Mouse (Mus musculus) ovary, postnatal 10 days (tissue): ENCODE results near the gene Tmem132d.

Source experiments
- DNase-seq: peaks from one replicate; pipeline ENCODE4 v3.0.0; 2022; ENCODE audit warnings: low spot score

Tmem132d gene

DNA sequence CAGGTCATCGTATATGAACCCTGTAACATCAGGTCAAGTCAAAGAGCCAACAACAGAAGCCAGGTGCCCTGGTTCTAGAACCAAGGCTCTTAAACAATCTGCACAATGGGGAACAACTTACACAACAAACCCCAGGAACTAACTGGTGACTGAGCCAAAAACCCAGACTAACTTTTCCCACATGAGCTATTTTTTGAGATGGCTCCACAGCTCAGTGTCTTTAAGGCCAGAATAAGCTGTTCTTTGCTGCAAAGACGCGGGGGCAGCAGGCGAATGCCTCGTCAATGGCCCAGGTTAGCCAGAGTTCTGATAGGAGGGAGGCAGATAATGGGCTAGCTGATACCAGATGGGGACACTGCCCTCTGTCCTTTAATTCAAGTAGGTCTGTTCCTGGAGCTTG lies 221.8 kb downstream of the Tmem132d start:
- no peak for DNase-seq

DNA sequence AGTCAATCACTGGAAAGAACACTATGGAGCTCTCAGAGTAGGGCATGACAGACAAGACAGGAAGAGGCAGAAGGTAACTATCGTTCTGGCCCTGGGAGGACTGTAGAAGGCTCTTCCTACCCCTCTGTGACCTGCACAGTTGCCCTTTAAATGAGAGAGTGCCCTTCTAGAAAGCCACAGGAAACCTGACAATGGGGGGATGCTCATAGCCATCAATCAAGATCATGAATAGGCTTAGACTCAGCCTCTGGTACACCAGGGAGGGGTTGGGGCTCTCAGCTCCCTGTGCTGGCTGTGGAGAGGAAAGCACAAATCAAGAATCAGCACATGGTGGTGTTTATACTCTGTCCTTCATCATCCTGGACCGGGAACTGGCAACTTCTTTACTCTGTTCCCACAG lies 227.2 kb downstream of the Tmem132d start:
- no peak for DNase-seq

DNA sequence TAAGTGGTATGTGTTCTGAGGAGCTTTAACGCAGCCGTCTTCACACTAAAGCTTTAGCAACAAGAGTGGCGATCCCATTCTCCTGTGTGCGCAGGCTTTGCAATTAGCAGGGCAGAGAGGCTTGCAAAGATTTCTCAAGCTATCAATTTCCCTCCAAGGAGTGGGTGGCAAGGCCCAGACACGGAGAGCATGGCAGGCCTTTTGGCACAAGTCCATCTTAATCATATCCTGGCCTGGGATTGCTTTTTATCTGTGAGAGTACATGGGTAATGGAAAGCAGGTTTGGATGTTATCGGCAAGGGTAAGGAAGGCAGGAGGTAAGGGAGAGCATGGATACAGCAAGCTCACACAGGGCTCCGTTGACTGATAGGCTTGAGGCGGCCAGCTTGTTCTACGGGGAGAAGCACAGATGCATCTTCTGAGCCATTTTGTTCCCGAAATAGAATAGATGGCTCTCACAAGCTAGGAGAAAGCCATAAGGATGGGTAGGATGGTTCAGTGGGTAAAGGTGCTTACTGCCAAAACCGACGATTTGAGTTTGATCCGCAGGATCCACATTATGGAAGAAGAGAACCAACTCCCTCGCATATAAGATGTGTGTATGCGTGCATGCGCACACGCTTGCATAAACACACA lies 228.1 kb downstream of the Tmem132d start:
- DNase-seq: no peak

DNA sequence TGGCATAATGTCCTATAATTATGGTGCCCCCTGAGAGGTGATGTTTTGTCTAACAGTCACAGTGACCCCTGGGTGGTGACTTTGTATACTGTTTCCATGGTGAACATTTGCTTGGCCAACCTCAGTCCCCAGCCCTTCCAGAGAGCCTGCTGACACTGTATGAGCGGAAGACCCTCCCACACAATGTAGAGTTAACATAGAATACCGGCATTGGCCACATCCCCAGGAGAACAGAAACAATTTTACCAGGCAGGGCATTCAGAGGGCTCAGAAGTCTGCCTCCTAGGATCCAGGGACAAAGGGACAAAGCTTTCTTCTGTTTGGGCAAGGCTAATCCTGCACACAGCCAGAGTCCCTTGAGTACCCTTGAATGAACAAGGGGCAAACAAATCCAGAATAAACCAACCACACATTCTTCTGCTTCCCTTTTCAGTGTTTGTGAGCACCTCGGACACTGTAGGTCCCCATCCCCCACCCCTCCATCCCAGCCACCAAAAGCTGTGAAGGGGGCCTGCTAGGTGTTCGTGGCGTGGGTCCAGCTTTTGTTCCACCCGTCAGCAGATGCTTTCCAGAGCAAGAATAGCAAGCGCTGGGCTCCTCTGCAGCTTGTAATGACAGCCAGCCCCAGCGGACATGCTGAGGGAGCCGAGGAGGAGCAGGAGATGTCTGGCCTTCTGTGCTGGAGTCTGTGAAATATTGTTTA lies 228.8 kb downstream of the Tmem132d start:
- DNase-seq: no peak

DNA sequence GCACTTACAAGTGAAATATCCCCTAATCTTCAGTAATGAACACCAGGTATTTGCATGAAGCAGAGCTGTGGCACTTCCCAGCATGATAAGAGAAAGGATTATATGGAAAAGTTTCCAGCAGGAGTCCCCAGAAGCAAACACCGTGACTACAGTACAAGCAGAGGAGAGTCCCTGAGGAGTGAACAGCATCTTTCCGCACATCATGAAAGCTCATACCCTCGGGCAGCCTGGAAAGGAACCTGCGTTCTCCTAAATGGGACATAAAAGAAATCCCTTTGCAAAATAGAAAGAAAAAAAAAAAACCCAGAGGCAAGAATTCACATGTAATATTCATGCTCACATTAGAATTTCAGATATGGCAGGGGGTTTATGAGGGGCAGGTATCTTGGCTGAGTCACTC lies 238.8 kb downstream of the Tmem132d start:
- DNase-seq: no peak

DNA sequence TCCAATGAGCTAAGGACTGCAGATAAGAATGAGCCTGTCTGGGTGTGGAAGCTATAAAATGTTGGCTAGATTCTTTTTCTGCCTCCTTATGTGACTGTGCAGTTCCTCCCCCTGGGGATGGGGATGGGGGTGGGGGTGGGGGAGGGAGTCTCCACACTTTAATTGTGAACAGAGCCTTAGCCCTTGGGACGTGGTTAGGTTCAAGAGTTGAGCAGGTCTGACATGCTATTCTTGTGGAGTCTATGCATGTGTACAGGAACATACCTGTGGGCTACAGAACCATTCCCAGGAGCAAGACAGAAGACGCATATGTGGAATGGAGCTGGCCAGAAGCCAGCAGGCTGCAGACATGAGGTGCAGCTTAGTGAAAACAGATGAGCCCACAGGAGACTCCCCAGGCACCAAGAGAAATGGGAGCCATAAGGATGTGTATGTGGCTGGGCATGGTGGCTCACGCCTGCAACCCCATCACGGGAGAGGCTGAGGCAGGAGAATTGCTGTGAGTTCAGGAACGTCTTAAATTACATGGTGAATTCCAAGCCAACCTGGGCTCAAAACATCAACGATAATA lies 240.3 kb downstream of the Tmem132d start:
- DNase-seq: no peak

DNA sequence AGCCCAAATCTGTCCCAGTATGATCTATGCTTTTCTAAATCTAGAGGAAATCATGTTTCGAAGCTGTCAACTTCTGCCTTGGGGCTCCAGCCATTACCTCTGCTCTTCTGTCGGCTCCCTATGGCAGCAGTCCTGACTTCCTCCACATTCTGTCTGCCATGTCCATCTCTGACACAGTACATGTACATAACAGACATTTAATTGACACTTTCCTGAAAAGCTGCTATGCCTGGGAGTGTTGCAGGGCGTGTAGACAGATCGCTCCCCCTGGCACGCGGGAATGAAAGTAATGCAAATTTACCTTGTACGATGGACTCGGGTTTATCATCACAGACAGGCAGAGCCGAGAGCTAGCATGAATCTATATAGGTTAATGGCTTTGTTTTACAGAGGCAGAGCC lies 241.2 kb downstream of the Tmem132d start:
- no peak for DNase-seq

DNA sequence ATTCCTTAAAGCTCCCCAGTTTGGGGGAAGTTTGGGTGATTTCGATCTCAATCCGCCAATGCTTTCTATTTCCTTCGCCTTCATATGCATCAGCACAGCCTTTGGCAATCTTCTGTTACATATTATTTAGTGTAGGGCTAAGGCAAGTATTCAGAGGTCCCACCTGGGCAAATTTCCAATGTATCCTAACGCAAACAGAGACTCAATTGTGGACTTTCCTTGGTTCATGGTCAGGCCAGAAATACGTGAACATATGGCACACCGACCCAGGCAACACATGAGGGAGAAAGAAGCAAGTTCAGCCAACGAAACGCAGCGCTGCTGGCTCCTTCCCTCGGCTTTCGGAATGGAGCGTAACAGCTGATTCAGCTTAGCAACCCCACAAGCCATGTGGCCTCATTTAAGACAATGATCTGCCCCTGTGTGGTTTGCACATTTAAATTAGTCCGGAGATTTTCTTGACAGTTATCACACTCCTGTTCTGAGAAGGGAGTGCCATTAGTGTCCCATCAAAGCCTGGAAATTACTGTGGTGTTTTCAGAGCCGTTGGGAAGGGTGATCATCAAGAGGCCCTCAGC lies 242.5 kb downstream of the Tmem132d start:
- DNase-seq: no peak

DNA sequence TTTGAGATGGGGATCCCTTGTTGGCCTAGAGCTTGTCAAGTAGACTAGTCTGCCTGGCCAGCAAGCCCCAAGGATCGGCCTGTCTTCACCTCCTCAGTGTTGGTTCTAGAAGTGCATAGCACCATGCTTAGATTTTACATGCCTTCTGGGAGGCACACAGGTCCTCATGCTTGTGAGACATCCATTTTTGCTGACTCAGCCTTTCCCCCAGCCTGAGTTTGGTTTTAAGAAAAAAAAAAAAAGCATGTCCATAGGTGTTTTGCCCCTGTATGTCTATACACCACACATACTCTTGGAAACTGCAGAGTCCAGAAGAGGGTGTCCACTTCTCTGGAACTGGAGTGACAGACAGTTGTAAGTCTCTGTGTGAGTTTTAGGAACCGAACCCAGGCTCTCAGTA lies 256.6 kb downstream of the Tmem132d start:
- DNase-seq: no peak

DNA sequence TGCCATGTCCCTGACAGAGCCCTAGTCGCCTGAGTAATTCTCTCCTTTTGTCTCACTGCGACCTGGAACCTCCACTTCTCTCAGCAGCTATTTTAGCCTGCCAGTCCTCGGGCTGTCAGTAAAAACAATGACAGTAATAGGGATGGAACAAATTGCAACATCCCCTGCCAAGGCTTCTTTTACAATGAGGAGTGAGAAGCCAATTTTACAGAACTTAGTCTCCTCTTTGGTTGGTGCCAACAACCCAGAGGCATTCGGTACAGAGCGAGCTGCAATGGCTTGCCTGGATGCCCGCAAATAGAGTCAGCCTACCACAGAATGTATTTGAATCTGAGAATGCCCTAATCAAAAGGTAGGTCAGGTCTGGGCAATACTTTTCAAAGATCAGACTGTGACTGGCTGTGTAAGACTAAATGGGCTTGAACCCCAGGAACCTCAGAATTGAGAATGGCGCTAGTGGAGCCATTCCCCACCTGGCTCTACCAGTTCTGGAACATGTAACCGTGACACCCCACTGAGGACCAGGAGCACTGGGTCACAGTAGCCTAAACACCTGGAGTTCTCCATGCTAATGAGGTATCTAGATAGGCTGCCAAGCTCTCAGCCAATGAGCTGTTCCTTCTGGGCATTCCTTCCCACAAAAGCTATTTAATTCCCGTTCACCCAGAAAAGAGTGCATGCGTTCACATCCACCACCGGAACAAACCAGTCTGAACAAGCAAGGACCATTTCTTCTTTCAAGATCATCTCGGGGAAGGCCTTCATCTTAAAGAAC lies 273.8 kb downstream of the Tmem132d start:
- no peak for DNase-seq

DNA sequence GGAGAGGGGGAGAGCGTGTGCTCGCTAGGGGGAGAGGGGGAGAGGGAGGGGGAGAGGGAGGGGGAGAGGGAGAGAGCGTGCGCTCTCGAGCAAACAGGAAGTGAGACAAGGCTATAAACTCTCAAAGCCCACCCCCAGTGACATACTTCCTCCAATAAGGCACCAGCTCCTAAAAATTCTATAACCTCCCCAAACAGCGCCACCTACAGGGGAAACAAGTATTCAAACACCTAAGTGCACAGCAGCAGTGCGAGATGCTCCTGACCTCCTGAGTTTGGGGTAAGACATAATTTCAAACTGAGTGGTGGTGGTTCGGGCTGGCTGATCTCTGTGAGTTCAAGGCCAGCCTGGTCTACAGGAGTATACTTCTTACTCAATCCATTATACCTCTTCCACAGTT lies 281.4 kb downstream of the Tmem132d start:
- DNase-seq: no peak

DNA sequence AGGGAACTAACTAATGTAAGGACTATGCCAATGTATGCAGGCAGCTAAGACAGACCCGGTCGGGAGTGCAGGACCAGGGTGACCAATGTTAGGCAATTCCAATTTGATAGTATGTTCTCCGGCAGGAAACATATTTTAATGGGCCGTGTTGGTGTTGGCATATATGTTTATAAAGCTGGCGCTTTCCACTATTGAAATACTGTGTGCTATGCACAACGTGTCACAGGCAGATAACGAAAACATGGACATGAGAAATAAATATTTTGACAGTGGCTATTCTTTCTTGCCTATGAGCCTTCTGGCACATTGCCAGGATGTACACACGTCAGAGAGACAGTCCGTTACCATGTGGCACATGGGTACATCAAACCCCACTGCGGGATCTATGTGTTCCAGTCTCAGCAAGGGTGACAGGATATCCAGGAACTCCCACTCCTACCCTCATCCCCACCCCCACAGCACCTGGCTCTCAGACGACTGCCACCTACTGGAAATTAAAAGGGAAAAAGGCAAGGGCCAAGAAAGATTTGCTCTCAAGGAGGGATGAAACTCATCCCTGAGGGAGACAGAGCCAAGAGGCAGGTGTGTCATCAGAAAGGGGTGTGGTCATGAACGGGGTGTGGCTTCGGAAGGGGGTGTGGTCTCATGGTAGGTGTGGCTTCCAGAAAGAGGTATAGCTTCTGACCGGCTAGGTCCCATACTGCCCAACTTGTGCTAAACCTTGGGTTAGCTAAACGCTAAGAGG lies 285.8 kb downstream of the Tmem132d start:
- no peak for DNase-seq

DNA sequence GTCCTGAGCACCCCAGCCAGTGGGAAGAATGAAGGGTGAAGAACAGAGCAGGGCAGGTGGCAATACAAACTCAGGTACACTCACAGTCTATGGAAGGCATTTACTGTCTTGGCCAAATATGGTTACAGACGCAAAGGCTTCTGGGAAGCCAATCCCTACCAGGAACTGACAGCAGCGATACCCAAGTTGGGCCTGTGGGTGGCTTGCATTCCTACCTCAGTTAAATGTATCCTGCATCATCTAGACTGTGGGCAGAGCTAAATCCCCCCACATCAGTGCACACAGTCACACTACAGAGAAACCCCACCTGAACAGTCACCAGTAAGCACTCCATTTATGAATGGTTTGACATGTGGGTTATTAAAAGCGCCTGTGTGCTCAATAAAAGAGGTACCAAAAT lies 288.1 kb downstream of the Tmem132d start:
- no peak for DNase-seq

DNA sequence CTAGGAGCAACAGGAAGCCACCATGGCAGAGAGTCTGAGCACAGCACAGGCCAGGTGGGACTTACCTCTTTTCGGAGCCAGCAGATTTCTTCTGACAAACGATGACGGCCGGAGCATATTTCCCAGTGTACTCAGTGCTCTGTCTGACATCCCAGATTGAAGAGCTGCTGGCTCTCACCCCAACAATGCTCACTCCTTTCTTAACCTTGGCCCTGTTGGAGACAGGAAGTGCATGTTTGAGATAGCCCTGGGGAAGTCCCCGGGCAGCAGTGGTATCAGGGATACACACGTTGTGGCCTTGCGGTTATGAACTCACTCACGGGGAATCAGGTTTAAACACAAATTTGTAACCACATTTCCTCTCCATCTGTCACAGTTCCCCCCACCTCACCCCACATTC lies 296.1 kb downstream of the Tmem132d start:
- no peak for DNase-seq

DNA sequence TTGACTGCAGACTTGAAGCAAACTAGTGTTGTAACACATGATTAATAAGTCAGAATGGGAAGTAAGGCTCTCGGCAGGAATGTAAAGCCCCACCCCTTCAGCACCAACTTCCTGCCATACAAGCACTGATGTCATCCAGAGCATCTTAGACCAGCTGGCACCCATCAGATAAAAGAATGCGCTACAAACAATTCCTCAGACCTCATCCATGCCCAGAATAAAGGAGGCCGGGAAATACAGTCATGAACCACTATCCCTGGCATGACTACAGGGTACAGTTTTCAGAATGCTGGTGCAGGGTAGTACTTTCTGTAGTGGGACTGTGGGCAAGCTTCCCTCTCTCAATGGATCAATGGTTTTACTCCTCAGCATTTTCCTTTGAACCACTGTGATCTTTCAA lies 310.2 kb downstream of the Tmem132d start:
- DNase-seq: no peak

DNA sequence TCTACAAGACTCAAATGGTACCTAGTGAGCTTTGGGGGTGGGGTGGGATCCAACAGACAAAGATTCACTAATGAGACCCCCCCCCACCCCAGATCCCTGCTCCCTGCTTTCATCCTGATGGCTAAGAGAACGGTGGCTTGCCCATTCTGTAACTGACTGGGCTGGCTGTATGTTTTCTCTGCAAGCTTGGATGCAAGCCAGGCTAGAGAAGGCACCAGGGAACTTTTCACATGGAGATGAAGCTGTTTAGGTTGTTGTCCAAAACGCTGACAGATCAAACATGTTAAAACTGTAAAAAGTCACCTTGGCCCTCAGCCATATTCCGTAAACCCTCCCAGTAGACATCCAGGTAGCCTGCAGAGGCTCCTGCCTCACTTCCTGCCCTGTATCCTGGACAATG lies 313.7 kb downstream of the Tmem132d start:
- no peak for DNase-seq

DNA sequence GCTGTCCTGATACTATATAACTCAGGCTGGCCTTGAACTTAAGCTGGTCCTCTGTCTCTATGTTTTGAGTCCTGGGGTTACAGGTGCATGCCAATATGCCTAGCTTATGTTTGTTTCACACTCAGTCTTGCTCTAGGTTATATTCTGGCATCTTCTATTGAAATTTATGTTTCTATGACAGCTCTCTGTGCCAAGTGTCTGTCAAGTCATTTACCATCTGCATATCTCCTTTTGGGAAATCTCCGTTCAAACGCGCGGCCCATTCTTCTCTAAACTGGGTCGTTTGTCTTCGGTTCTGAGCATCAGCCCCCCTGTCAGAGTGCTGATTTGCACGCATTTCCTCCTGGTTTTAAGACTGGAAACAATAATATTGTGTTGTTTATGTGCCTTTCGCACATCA lies 319.8 kb downstream of the Tmem132d start:
- no peak for DNase-seq

DNA sequence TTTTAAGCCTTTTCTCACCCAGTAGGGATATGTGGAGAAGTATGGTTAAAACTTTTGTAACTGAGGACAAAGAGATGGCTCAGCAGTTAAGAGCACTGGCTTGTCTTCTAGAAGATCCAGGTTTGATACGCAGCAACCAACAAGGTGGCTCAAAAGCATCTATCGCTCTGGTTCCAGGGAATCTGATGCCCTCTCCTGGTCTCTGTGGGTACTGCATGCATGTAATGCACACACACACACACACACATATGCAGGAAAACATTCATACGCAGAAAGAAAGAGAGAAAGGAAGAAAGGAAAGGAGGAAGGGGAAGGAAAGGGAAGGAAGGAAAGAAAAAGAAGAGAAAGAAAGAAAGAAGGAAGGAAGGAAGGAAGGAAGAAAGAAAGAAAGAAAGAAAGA lies 320.4 kb downstream of the Tmem132d start:
- no peak for DNase-seq

DNA sequence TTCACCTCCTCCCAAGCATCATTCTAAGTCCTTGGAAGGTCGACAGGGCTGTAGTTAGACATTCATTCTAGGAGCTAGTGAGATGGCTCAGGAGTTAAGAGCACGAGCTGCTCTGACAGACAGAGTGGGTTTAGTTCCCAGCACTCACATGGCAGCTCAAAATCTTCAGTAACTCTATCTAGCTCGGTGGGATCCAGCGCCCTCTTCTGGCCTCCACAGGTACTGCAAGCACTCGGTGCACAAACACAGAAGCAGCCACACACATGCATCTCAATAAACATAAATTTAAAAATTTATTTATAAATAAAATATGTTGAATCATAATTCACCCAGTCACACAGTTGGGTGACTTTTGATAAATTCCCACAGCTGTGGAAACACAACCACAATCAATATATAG lies 321.2 kb downstream of the Tmem132d start:
- DNase-seq: no peak

DNA sequence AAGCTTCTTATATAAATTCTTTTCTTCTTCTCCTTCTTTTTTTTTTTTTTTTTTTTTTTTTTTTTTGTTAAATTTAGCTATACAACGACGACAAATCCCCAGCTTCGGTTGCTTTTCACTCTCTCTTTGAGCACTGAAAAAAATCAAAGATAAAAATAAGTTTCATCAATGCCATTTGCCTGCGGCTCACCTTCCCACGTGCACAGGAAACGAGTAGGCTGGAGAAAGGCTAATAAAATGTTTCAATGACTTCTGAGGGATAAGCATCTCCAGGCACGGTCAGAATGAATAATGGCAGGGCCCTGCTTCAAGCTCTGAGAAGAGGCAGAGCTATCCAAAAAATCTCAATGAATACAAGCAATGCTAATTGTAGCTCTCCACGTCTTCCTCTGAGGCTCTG lies 330.3 kb downstream of the Tmem132d start:
- DNase-seq: no peak

DNA sequence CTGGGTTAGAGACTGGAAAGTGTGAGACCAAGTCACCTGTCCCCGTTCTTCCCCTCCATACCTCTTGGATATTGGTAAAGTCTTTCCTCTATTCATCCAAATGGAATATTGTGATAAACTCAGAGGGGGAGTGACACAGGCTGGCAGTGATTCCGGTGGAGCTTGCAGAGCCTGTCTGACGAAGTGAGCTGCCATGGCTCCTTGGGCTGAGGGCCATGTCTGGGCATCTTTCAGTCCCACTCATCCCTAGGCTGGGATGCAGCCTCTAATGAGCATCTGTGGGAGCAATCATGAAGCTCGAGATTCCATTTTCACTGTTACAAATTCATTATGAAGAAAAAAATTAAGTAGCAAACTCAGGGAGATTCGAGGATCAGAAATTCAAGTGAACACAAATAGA lies 332.5 kb downstream of the Tmem132d start:
- DNase-seq: no peak

DNA sequence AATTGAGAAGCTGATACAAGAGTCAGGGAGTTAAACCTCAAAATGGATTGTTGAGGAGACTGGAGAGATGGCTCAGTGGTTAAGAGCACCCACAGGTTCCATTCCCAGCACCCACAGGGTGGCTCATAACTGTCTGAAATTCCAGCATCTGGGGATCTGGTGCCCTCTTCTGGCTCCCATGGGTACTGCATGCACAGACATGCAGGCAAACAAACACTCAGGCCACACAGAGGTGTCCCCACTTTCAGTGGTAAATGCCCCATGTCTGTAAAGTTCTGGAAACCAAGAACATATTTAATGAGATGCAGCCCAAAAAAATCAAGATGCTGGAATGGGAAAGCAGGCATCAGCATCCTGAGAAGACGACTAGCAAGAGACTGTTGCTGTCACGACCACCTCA lies 333.4 kb downstream of the Tmem132d start:
- no peak for DNase-seq
